Mouse (Mus musculus): ENCODE measurements around the gene F2.
A peak's percentile ranks its signal among the peaks of the same experiment; 100 is the strongest.

The F2 gene

GRCm38 (mm10) chr2:91636229-91636628, at the start of gene F2:
Gene F2 (minus strand): TSS chr2:91636414.
- no peak for DNase-seq (ENCODE audit: low spot score)

GRCm38 (mm10) chr2:91683919-91684318, 47.7 kb upstream of the F2 start:
- no peak for DNase-seq (ENCODE audit: low spot score)

GRCm38 (mm10) chr2:91682850-91683249, 46.6 kb upstream of the F2 start:
- DNase-seq (ENCODE audit: low spot score): peak; percentile 59

GRCm38 (mm10) chr2:91676961-91677360, 40.7 kb upstream of the F2 start:
- no peak for DNase-seq (ENCODE audit: low spot score)

- DNase-seq (ENCODE audit: low spot score): no peak
Observed at GRCm38 (mm10) chr2:91676420-91676819, 40.2 kb upstream of the F2 start.

GRCm38 (mm10) chr2:91674895-91675294, 38.7 kb upstream of the F2 start:
- no peak for DNase-seq (ENCODE audit: low spot score)

GRCm38 (mm10) chr2:91673587-91673986, 37.4 kb upstream of the F2 start:
- DNase-seq (ENCODE audit: low spot score): no peak

GRCm38 (mm10) chr2:91670038-91670437, 33.8 kb upstream of the F2 start:
- no peak for DNase-seq (ENCODE audit: low spot score)

GRCm38 (mm10) chr2:91669326-91669725, 33.1 kb upstream of the F2 start:
- no peak for DNase-seq (ENCODE audit: low spot score)

GRCm38 (mm10) chr2:91667747-91668146, 31.5 kb upstream of the F2 start:
- DNase-seq (ENCODE audit: low spot score): no peak

GRCm38 (mm10) chr2:91666386-91666910, 30.2 kb upstream of the F2 start:
- no peak for DNase-seq (ENCODE audit: low spot score)

GRCm38 (mm10) chr2:91664780-91665179, 28.6 kb upstream of the F2 start:
- no peak for DNase-seq (ENCODE audit: low spot score)

GRCm38 (mm10) chr2:91660981-91661380, 24.8 kb upstream of the F2 start:
- no peak for DNase-seq (ENCODE audit: low spot score)

- DNase-seq (ENCODE audit: low spot score): no peak
Observed at GRCm38 (mm10) chr2:91659657-91660056, 23.4 kb upstream of the F2 start.

- DNase-seq (ENCODE audit: low spot score): no peak
Observed at GRCm38 (mm10) chr2:91656774-91657173, 20.6 kb upstream of the F2 start.

GRCm38 (mm10) chr2:91655827-91656226, 19.6 kb upstream of the F2 start:
- no peak for DNase-seq (ENCODE audit: low spot score)

- DNase-seq (ENCODE audit: low spot score): no peak
Observed at GRCm38 (mm10) chr2:91655388-91655787, 19.2 kb upstream of the F2 start.

GRCm38 (mm10) chr2:91652863-91653262, 16.6 kb upstream of the F2 start:
- DNase-seq (ENCODE audit: low spot score): no peak

- no peak for DNase-seq (ENCODE audit: low spot score)
Observed at GRCm38 (mm10) chr2:91651458-91652258, 15.4 kb upstream of the F2 start.

- DNase-seq (ENCODE audit: low spot score): no peak
Observed at GRCm38 (mm10) chr2:91650360-91650995, 14.3 kb upstream of the F2 start.

- DNase-seq (ENCODE audit: low spot score): peak; percentile 98
Observed at GRCm38 (mm10) chr2:91649553-91650359, 13.5 kb upstream of the F2 start, which contains the start of the genes Zfp408 and Arhgap1. Gene Zfp408 (minus strand): TSS chr2:91649791. Gene Arhgap1 (plus strand): TSS chr2:91649860.

GRCm38 (mm10) chr2:91649152-91649551, 12.9 kb upstream of the F2 start:
- no peak for DNase-seq (ENCODE audit: low spot score)

Measured in urinary bladder, postnatal 14 days (tissue).